Mouse (Mus musculus): Measurements from ENCODE around the gene Ttll6.
A peak's percentile ranks its signal among the peaks of the same experiment; 100 is the strongest.

Gene Ttll6

GRCm38 (mm10) chr11:96194961-96195640 is 61.5 kb downstream of the Ttll6 start:
- no peak for DNase-seq (ENCODE audit: low read depth)

DNA sequence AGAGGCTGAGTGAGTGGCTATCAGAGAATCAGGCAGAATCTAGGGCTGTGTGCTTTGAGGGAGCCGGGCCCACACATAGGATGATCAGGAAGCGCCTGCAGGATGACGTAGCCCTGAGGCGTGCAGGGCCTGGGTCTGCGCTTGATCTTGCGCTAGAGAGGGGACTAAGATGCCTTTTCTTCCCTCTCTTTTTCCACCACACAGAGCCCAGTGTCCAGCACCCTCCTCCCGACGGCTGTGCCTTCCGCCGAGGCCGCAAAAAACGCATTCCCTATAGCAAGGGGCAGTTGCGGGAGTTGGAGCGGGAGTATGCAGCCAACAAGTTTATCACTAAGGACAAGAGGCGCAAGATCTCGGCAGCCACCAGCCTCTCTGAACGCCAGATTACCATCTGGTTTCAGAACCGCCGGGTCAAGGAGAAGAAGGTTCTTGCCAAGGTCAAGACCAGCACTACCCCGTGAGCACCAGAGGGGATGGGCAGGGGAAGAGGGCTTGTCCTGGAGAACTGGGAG is 62.2 kb downstream of the Ttll6 start:
- no peak for DNase-seq (ENCODE audit: low read depth)

GRCm38 (mm10) chr11:96198642-96199041 is 65.1 kb downstream of the Ttll6 start:
- DNase-seq (ENCODE audit: low read depth), result peak; percentile 66

- DNase-seq (ENCODE audit: low read depth), result no peak
These were observed 65.8 kb downstream of the Ttll6 start for GRCm38 (mm10) chr11:96199181-96200086.

GRCm38 (mm10) chr11:96200183-96200655 is 66.6 kb downstream of the Ttll6 start:
- DNase-seq (ENCODE audit: low read depth), result no peak

GRCm38 (mm10) chr11:96201741-96202140 is 68.2 kb downstream of the Ttll6 start:
- DNase-seq (ENCODE audit: low read depth), result no peak

DNA sequence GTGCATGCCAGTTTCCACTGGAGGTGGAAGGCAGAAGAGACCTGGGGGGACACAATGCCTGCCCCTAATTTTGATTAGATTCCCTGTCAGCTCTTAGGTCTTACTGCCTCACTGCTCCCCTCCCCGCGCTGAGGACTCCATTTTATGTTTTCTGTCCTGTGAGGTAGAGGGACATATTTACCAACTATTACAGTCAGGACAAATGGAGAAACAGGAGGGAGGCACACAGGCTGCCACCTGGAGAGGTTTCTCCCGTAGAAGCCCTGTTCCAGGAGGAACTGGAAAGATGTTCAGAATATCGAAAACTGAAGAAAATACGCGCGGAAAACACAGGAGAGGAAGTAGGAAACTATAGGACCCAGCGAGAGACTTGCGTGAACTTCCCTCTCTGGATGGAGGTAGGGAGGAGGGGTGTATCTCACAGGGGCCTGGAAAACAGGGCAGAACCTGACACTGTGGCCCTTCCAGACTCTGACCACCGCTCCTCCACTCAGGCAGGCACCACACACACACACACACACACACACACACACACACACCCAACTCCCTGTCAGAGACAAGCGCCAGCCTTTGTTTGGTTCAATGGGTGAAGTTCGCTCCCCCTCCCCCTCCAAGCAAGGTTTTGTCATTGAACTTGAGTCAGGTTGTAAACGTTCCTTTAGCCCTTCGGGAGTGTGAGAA is 69.0 kb downstream of the Ttll6 start:
- peak; percentile 10 for DNase-seq (ENCODE audit: low read depth)

DNA sequence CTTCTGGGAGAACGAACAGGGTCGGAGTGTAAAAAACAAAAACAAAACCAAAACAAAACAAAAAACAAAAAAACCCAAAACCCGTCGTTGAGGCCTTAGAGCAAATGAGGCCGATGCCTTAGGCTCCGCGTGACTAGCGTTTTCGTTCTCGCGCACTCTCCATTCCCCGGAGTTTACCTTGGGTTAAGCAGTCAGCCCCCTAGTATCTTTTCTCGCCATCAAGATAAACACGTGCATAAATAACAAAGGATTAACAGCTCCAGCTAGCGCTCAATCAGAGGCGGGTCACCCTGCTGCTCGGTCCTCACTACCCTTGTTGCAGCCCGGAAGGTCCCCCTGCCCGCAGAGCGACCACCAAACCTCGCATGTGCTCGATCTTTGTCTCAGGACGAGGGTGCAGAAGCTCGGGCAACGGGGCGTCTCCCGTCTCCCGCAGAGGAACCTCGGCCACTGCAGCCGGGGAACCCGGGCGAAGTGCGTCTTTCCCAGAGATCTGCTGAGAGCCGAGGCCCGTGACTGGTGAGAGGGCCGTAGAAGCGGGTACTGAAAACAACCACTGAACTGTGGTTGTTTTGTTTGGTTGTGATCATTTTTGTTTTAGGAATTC is 69.7 kb downstream of the Ttll6 start:
- DNase-seq (ENCODE audit: low read depth), result peak; percentile 24

DNA sequence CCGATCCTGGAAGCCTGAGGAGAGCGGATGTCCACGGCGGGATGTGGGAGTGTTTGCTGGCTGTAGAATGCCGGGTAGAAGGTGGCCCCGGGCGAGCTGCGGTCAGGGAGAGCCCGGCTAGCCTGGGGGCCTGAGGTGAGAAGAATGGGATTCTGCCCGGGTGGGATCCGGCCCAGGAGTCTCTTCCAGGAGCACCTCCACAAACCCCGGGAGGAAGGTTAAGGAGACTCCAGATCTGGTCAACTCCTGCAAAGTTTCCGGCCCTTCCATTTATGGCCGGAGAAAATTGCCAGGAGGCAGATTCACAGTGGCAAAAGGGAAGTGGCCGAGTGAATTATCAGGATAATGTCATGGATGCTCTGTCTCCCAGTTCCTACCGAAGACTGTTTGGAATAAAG is 70.2 kb downstream of the Ttll6 start:
- DNase-seq (ENCODE audit: low read depth), result no peak

- peak; percentile 14 for DNase-seq (ENCODE audit: low read depth)
These were observed 70.8 kb downstream of the Ttll6 start for GRCm38 (mm10) chr11:96204351-96204750.

DNA sequence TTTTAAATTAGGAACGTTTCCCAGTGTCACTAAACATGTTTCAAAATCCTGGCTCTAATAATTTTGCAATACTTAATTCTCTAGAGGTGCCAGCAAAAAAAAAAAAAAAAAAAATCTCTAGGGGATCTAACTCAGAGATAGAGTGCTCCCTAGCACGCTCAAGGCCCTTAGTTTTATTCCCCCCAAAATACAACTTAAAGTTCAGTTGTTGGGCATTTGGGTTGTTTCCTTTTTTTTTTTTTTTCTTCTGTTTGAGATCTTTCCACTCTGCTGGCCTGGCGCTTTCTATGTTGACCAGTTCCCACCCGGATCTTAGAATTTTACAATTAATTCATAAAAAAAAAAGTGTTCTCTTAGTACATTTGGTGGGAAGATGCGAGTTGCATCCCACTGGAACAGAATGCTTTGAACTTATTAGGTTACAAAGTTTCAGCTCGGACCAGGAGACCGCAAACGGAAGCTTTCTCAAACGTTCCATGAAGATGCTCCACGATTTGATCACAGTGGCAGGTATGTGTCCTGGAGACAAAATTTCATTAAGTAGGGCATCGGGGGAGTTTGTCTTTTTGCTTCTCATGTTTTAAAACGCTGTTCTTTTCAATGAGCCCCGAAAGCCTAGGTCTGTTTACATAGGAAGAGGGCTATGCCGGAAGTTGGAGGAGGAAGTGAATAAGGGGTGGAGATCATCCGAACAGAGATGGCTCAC is 72.0 kb downstream of the Ttll6 start:
- DNase-seq (ENCODE audit: low read depth), result peak; percentile 29

Measured in naive thymus-derived CD4-positive, alpha-beta T cell, adult 2 months (primary cell).